Mouse (Mus musculus) heart, adult 2 months (tissue): Measurements from ENCODE around the gene Mob3c. TPM values are rescaled to one million over a fixed set of nuclear protein-coding genes. Genes with fewer than 3 reads are reported as not detected.

ENCODE experiments used
- DNase-seq, 2 experiments: peaks; one replicate each; pipeline ENCODE4 v3.0.0; 2021
- H3K27ac ChIP-seq: fragments of 200-600 bp; 2 replicates; pipeline ENCODE4 v1.8.1; 2022
- H3K27me3 ChIP-seq: fragments of 200-500 bp; 2 replicates; pipeline ENCODE4 v1.6.1; 2012; ENCODE audit warnings: mild to moderate bottlenecking, low read length, inconsistent platforms, mixed read lengths; ENCODE audit not compliant: control insufficient read depth, insufficient read depth
- H3K36me3 ChIP-seq: fragments of 200-500 bp; 2 replicates; pipeline ENCODE4 v1.6.1; 2012; ENCODE audit warnings: low read length, inconsistent platforms; ENCODE audit not compliant: control insufficient read depth, insufficient read depth
- H3K4me1 ChIP-seq: fragments of 200-500 bp; 2 replicates; pipeline ENCODE4 v1.6.1; 2011; ENCODE audit warnings: low read length; ENCODE audit not compliant: control insufficient read depth, insufficient read depth
- H3K4me3 ChIP-seq: fragments of 200-600 bp; 2 replicates; pipeline ENCODE4 v1.8.1; 2022
- H3K79me2 ChIP-seq: fragments of 200-500 bp; replicated peaks from 2 replicates; pipeline ENCODE4 v1.6.1; 2012; ENCODE audit warnings: mild to moderate bottlenecking, inconsistent platforms, low read length, moderate library complexity, mixed read lengths; ENCODE audit not compliant: control insufficient read depth, insufficient read depth
- H3K9ac ChIP-seq: fragments of 200-500 bp; 2 replicates; pipeline ENCODE4 v1.6.1; 2012; ENCODE audit warnings: low read depth, mild to moderate bottlenecking, control low read depth, inconsistent platforms, low read length, mixed read lengths
- CTCF ChIP-seq: fragments of 200-600 bp; IDR thresholded peaks from 2 replicates; pipeline ENCODE4 v1.8.1; 2022; ENCODE audit warnings: antibody characterized with exemption, mild to moderate bottlenecking, moderate library complexity
- EP300 ChIP-seq: fragments of 200-500 bp; IDR thresholded peaks from 2 replicates; pipeline ENCODE4 v1.6.1; 2011; ENCODE audit warnings: low read depth, low read length, control low read depth; ENCODE audit not compliant: insufficient read depth
- POLR2A ChIP-seq: fragments of 200-500 bp; IDR thresholded peaks from 2 replicates; pipeline ENCODE4 v1.6.1; 2011; ENCODE audit warnings: mild to moderate bottlenecking, low read depth, low read length, control low read depth; ENCODE audit not compliant: insufficient read depth
- WGBS: fragments of 180-500 bp; shearing (Covaris S2); methylation state at CpG from one replicate; pipeline ENCODE4 v1.1.7; 2018; 5-methylcytosine and 5-hydroxymethylcytosine counted together
- intact Hi-C: fragments of 180-260 bp; cut with DNase I; formaldehyde crosslinking; loops from one replicate; pipeline ENCODE4 v1.15.1; 2025
- polyA plus RNA-seq: library from polyadenylated mRNA; depleted of rRNA; stranded (reverse); fragments of >200 nt; gene quantifications from 2 replicates; pipeline ENCODE4 v1.2.3, GENCODE M21; 2012
- total RNA-seq, 2 experiments: library from RNA; stranded (reverse); gene quantifications; 2 replicates each; pipeline ENCODE4 v1.2.3; 2021

Gene Mob3c
- total and polyA plus RNA-seq, 3 experiments, result 3.2 to 9.3 (median 4.3) TPM

DNA sequence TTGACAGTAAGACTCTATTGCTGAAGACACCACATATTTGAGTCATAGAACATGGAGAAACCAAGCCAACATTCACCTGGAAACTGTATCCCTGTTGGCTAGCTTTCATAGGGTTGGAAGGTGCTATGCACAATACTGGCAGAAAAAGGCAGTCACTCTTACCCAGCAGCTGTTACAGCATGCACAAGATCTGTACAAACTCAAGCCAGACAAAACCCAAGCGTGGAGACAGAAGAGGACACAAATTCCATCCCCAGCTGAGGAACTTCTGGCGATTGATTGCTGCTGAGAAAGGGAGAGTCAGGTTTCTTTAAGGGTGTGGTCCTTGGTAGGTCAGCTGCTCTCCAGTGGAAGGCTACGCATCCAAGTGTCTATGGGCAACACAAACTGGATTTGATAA, 7.7 kb upstream of the Mob3c start:
- Histone ChIP-seq H3K9ac (no peak overlapping the region), H3K27ac (no peak overlapping the region), H3K4me3 (no peak overlapping the region), H3K27me3 (no peaks in the 10 kb centered on the region), H3K4me1 (peaks cover 11% of the 10 kb centered on the region), H3K36me3 (no peaks in the 10 kb centered on the region), H3K79me2 (no peaks in the 10 kb centered on the region)
- intact Hi-C loops, result no loop called here
- TF ChIP-seq CTCF (no peak), EP300 (no peak), POLR2A (no peak)
- no peak for DNase-seq
- 70% methylated on average over 3 of the region's 3 CpGs for WGBS

DNA sequence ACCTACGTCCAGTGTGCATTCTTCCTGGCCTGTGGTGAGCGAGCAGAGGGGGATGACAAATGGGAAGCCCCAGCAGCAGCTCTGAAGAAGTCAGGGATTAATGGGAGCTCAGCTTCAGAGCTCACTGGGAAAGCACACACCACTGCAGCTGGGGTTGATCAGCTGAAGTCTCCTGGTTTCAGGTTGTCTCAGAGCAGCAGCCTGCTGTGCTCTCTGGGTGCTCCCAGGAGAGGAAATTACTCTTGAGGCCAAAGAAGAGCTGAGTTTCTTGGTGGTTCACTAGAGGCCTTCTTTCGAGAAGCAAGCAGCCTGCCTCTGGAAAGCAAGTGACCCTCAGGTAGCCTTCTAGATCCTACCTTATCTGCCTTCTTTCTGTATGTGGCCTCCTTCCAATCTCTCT, 6.9 kb upstream of the Mob3c start:
- H3K27ac ChIP-seq, result no peak overlapping the region
- H3K9ac ChIP-seq, result no peak overlapping the region
- H3K27me3 ChIP-seq, result no peaks in the 10 kb centered on the region
- H3K4me3 ChIP-seq, result no peak overlapping the region
- peaks cover 11% of the 10 kb centered on the region for H3K4me1 ChIP-seq
- no peak for TF ChIP-seq POLR2A
- TF ChIP-seq CTCF, result no peak
- 82% methylated on average over 3 of the region's 3 CpGs for WGBS
- no peak for DNase-seq
- intact Hi-C loops, result no loop called here
- H3K79me2 ChIP-seq, result no peaks in the 10 kb centered on the region
- H3K36me3 ChIP-seq, result no peaks in the 10 kb centered on the region

DNA sequence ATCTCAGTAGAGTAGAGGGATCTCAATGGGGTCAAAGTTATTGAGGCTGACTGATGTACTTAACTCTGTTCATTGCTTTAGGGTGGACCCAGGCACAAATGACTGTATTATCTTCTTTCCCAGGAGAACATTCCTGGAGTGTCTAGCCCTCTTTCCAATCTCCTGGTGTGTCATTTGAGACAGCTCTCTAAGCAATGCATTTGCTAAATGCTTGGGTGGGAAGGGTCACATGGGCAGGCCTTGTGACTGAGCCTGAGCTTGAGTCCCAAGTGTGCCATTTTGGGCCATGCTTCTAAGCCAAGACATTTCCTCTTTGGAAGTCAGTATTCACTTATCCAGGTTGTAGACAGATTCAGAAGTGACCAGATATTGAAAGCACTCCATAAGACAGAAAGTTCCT, 6.5 kb upstream of the Mob3c start:
- no peak overlapping the region for H3K27ac ChIP-seq
- intact Hi-C loops, result no loop called here
- H3K79me2 ChIP-seq, result no peaks in the 10 kb centered on the region
- H3K4me1 ChIP-seq, result peaks cover 11% of the 10 kb centered on the region
- no peak for DNase-seq
- no peak for TF ChIP-seq EP300
- TF ChIP-seq POLR2A, result no peak
- TF ChIP-seq CTCF, result no peak
- H3K9ac ChIP-seq, result no peak overlapping the region
- H3K36me3 ChIP-seq, result no peaks in the 10 kb centered on the region
- H3K27me3 ChIP-seq, result no peaks in the 10 kb centered on the region
- no peak overlapping the region for H3K4me3 ChIP-seq

DNA sequence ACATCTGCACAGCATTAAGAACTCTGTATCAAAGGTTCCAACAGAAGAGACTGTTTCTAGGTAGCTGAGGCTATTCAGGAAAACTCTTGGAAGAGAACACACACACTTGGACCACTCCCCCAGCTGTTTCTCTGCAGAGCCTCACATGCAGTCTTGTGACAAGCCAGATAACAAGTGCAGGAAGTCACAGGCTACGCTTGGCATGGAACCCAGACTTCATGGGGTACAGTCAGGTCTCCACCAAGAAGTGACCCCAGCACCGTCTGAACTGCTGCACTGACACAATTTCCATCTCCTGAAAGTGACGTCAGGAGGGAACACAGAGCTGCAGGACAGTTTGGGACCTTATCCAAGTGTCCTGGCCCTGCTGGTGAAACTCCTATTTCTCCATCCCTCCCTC, 6.0 kb upstream of the Mob3c start:
- intact Hi-C loops, result no loop called here
- Histone ChIP-seq H3K4me1 (peaks cover 11% of the 10 kb centered on the region), H3K27me3 (no peaks in the 10 kb centered on the region), H3K27ac (no peak overlapping the region), H3K9ac (no peak overlapping the region), H3K4me3 (no peak overlapping the region), H3K36me3 (no peaks in the 10 kb centered on the region), H3K79me2 (no peaks in the 10 kb centered on the region)
- 13% methylated on average over 3 of the region's 3 CpGs for WGBS
- no peak for TF ChIP-seq POLR2A
- TF ChIP-seq EP300, result peak; percentile 53; the same call in 1 of the 2 replicates
- peak; percentile 41 to 59 for DNase-seq

DNA sequence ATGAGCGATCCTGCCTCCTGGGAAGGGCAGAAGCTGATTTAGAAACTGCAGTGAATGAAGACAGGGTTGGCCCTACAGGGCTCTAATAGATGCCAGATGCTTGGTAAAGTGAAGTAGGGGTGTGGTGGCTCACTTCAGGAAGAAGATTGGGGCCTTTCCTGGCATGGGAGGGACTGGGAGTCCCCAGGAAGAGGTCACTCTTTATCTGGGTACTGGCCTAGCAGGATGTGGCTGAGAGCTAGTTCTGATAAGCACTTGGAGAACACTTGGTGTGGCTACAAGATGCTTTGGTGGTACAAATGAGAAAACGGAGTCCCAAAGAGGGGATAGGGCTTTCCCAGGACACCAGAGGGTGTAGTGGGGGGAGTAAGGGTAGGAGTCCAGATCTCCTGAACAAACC, 3.7 kb upstream of the Mob3c start:
- no peak overlapping the region for H3K27ac ChIP-seq
- 36% methylated on average over 2 of the region's 2 CpGs for WGBS
- no peaks in the 10 kb centered on the region for H3K79me2 ChIP-seq
- no peak for DNase-seq
- no peaks in the 10 kb centered on the region for H3K36me3 ChIP-seq
- no peak overlapping the region for H3K4me3 ChIP-seq
- H3K4me1 ChIP-seq, result peaks cover 14% of the 10 kb centered on the region
- no peak for TF ChIP-seq POLR2A
- no peak for TF ChIP-seq CTCF
- TF ChIP-seq EP300, result no peak
- intact Hi-C loops, result no loop called here
- no peak overlapping the region for H3K9ac ChIP-seq
- no peaks in the 10 kb centered on the region for H3K27me3 ChIP-seq

DNA sequence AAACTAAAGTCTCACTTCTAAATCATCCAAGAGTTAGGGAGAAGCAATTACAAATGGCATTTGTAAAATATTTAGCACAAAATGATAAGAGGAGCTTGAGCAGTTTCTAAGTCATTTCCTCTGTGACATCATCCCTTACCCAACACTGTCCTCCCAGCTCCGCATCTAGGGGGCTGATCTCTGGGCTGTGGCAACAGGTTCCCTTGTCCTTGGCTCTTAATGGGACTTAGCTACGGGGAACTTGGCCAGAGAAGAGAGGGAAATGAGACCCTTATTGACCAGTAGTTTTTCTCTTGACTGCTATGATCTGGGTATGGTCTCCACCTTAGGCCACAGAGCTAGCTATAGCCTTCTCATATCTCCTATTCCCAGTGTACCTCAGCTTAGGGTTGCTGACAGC, 2.6 kb upstream of the Mob3c start:
- no peaks in the 10 kb centered on the region for H3K79me2 ChIP-seq
- H3K27me3 ChIP-seq, result no peaks in the 10 kb centered on the region
- DNase-seq, result no peak
- H3K4me1 ChIP-seq, result peaks cover 19% of the 10 kb centered on the region
- no peak for TF ChIP-seq CTCF
- TF ChIP-seq POLR2A, result no peak
- H3K36me3 ChIP-seq, result no peaks in the 10 kb centered on the region
- no peak overlapping the region for H3K27ac ChIP-seq
- H3K9ac ChIP-seq, result no peak overlapping the region
- intact Hi-C loops, result no loop called here
- 67% methylated on average over 2 of the region's 2 CpGs for WGBS
- H3K4me3 ChIP-seq, result no peak overlapping the region

DNA sequence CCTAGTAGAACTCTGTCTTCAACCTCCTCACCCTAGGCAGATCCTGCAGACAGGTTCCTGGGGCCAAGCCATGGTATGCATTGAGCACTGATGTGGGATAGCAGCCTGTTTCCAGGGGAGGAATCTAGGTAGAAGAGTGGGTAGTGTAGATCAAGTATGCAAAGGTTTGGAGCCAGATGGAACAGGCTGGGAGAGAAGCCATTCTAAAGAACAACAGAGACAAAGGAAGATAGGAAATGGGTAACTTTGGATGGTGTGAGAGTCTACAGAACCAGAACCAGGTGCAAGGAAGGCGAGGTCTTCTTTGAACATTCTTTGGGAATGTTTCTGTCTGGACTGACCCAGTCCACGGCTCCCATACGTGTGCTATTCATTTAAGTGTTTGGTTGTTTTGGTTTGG, 826 bp upstream of the Mob3c start:
- H3K79me2 ChIP-seq, result no peaks in the 10 kb centered on the region
- H3K9ac ChIP-seq, result no peak overlapping the region
- TF ChIP-seq CTCF (no peak), EP300 (no peak), POLR2A (no peak)
- no peak overlapping the region for H3K4me3 ChIP-seq
- H3K36me3 ChIP-seq, result no peaks in the 10 kb centered on the region
- DNase-seq, result no peak
- H3K27me3 ChIP-seq, result no peaks in the 10 kb centered on the region
- no peak overlapping the region; the same call in 1 of the 2 replicates for H3K27ac ChIP-seq
- intact Hi-C loops, result loop anchor here (1.0 to 2.0 kb wide), 2 partner anchors 12 to 42 kb away; partner anchors contain the start of genes Atpaf1 and Mknk1
- peaks cover 17% of the 10 kb centered on the region for H3K4me1 ChIP-seq
- 69% methylated on average over 3 of the region's 3 CpGs for WGBS
